In genomic region chr10:80576351-80577194, GRCm38 (mm10) we compare ENCODE assay signal across 8 mouse cellular contexts. TPM values are rescaled to one million over a fixed set of nuclear protein-coding genes. Genes with fewer than 3 reads are reported as not detected.
DNase-seq lines count a peak whose midpoint lies in the region; ATAC-seq lines count a peak whose summit lies in the region.

No protein-coding gene starts in this region.

- peak overlapping the region; percentile 74 for H3K9ac ChIP-seq in neural tube, embryonic 11.5 days (ENCODE audit: low read length)
- H3K9ac ChIP-seq in lung, embryonic 15.5 days = peak overlapping the region; percentile 75

- peak; percentile 52 for DNase-seq in neural tube, embryonic 11.5 days (ENCODE audit: low spot score)
- DNase-seq in neural tube, embryonic 10.5 days (ENCODE audit: extremely low spot score, low spot score) = no peak
- DNase-seq in cerebellum, adult 11-12 months = peak; percentile 80
- peak; percentile 49 for DNase-seq in gastrocnemius, postnatal 25 days
- DNase-seq in kidney, adult 11 months = peak; percentile 57
- DNase-seq in right cerebral cortex, postnatal 25 days = peak; percentile 62
- DNase-seq in c-Kit-positive CD71-positive TER-119-positive erythroid progenitor cells, embryonic 14.5 days (ENCODE audit: low spot score) = no peak

- H3K4me2 ChIP-seq in neural tube, embryonic 11.5 days (ENCODE audit: low read depth) = peak overlapping the region; percentile 98
- H3K4me2 ChIP-seq in lung, embryonic 15.5 days = peak overlapping the region; percentile 97

- H3K4me1 ChIP-seq in neural tube, embryonic 11.5 days (ENCODE audit: control insufficient read depth, insufficient read depth, low read length) = peaks cover 12% of the 10 kb centered on the region
- H3K4me1 ChIP-seq in lung, embryonic 15.5 days = peaks cover 57% of the 10 kb centered on the region

- no peaks in the 10 kb centered on the region for H3K9me3 ChIP-seq in neural tube, embryonic 11.5 days (ENCODE audit: control insufficient read depth, low read length)
- no peaks in the 10 kb centered on the region for H3K9me3 ChIP-seq in lung, embryonic 15.5 days

- no peaks in the 10 kb centered on the region for H3K36me3 ChIP-seq in neural tube, embryonic 11.5 days (ENCODE audit: control insufficient read depth, insufficient read depth, low read length)
- no peaks in the 10 kb centered on the region for H3K36me3 ChIP-seq in lung, embryonic 15.5 days

- ATAC-seq in neural tube, embryonic 11.5 days (ENCODE audit: insufficient read depth, low FRiP score, low TSS enrichment) = peak; percentile 3; the same call in 1 of the 2 replicates
- ATAC-seq in lung, embryonic 15.5 days (ENCODE audit: borderline replicate concordance, extremely low read depth, low FRiP score, low TSS enrichment) = peak; percentile 2

- WGBS in neural tube, embryonic 11.5 days = under 1% methylated on average over 49 of the region's 96 CpGs
- WGBS in lung, embryonic 15.5 days = under 1% methylated on average over 84 of the region's 96 CpGs

- peak overlapping the region; percentile 78 for H3K4me3 ChIP-seq in neural tube, embryonic 11.5 days (ENCODE audit: low read depth, low read length)
- H3K4me3 ChIP-seq in lung, embryonic 15.5 days = peak overlapping the region; percentile 88

- H3K27me3 ChIP-seq in neural tube, embryonic 11.5 days (ENCODE audit: control insufficient read depth, insufficient read depth, low read length) = no peaks in the 10 kb centered on the region
- no peaks in the 10 kb centered on the region for H3K27me3 ChIP-seq in lung, embryonic 15.5 days

- peak overlapping the region; percentile 21 for H3K27ac ChIP-seq in neural tube, embryonic 11.5 days (ENCODE audit: low read depth, low read length)
- peak overlapping the region; percentile 93 for H3K27ac ChIP-seq in lung, embryonic 15.5 days

RNA-seq across cellular contexts. Expression of gene Klf16, which starts 0.5 kb away (rescaled TPM):
- polyA plus RNA-seq in neural tube, embryonic 11.5 days (2014; fragmentation: Nextera tagmentation; extraction: Ambion mirVana) = 4.5 and 5.5 TPM in 2 replicates
- 1 to 10 TPM; 1.2 to 2.0 TPM for total RNA-seq in gastrocnemius, postnatal 25 days (2021)
- 10.1 and 10.2 TPM in 2 replicates for polyA plus RNA-seq in lung, embryonic 15.5 days (2015; fragmentation: Nextera tagmentation; extraction: Ambion mirVana)

RNA-seq across cellular contexts. Expression of gene Abhd17a, which starts 13.6 kb away (rescaled TPM):
- polyA plus RNA-seq in neural tube, embryonic 11.5 days (2014; fragmentation: Nextera tagmentation; extraction: Ambion mirVana) = 119 and 120 TPM in 2 replicates
- total RNA-seq in gastrocnemius, postnatal 25 days (2021) = 10 to 100 TPM; 53.8 to 58.8 TPM
- polyA plus RNA-seq in lung, embryonic 15.5 days (2015; fragmentation: Nextera tagmentation; extraction: Ambion mirVana) = 122 and 133 TPM in 2 replicates

RNA-seq across cellular contexts. Expression of gene Rexo1, which starts 15.2 kb away (rescaled TPM):
- polyA plus RNA-seq in neural tube, embryonic 11.5 days (2014; fragmentation: Nextera tagmentation; extraction: Ambion mirVana) = 30.7 and 31.4 TPM in 2 replicates
- 1 to 10 TPM; 8.4 to 9.3 TPM for total RNA-seq in gastrocnemius, postnatal 25 days (2021)
- 25.0 and 25.8 TPM in 2 replicates for polyA plus RNA-seq in lung, embryonic 15.5 days (2015; fragmentation: Nextera tagmentation; extraction: Ambion mirVana)

RNA-seq across cellular contexts. Expression of gene Scamp4, which starts 26.1 kb away (rescaled TPM):
- polyA plus RNA-seq in neural tube, embryonic 11.5 days (2014; fragmentation: Nextera tagmentation; extraction: Ambion mirVana) = 72.1 and 77.7 TPM in 2 replicates
- 10 to 100 TPM; 14.3 to 18.4 TPM for total RNA-seq in gastrocnemius, postnatal 25 days (2021)
- 79.0 and 84.8 TPM in 2 replicates for polyA plus RNA-seq in lung, embryonic 15.5 days (2015; fragmentation: Nextera tagmentation; extraction: Ambion mirVana)

RNA-seq across cellular contexts. Expression of gene Adat3, which starts 26.1 kb away (rescaled TPM):
- polyA plus RNA-seq in neural tube, embryonic 11.5 days (2014; fragmentation: Nextera tagmentation; extraction: Ambion mirVana) = 8.0 and 10.9 TPM in 2 replicates
- total RNA-seq in gastrocnemius, postnatal 25 days (2021) = 1 to 10 TPM in 1 of 2 experiments, under 1 TPM in 1; 0.92 to 1.2 TPM
- polyA plus RNA-seq in lung, embryonic 15.5 days (2015; fragmentation: Nextera tagmentation; extraction: Ambion mirVana) = 9.1 TPM in 2 replicates

Comparison
In these comparisons a context has a peak if more than half of its experiments do, and no peak if none do; other contexts are left out.
1. DNase-seq: peak in neural tube, embryonic 11.5 days (single experiment), cerebellum, adult 11-12 months (single experiment), gastrocnemius, postnatal 25 days (single experiment), kidney, adult 11 months (single experiment) and right cerebral cortex, postnatal 25 days (single experiment); none in neural tube, embryonic 10.5 days (single experiment) and c-Kit-positive CD71-positive TER-119-positive erythroid progenitor cells, embryonic 14.5 days (single experiment).